Mouse (Mus musculus): ENCODE measurements around the gene Mkrn2os. TPM values are rescaled to one million over a fixed set of nuclear protein-coding genes. Genes with fewer than 3 reads are reported as not detected.
A peak's percentile ranks its signal among the peaks of the same experiment; 100 is the strongest.

Mkrn2os gene
- total and polyA plus RNA-seq, 2 experiments from 2014 or later: 0.37 TPM; not detected in 1

DNA sequence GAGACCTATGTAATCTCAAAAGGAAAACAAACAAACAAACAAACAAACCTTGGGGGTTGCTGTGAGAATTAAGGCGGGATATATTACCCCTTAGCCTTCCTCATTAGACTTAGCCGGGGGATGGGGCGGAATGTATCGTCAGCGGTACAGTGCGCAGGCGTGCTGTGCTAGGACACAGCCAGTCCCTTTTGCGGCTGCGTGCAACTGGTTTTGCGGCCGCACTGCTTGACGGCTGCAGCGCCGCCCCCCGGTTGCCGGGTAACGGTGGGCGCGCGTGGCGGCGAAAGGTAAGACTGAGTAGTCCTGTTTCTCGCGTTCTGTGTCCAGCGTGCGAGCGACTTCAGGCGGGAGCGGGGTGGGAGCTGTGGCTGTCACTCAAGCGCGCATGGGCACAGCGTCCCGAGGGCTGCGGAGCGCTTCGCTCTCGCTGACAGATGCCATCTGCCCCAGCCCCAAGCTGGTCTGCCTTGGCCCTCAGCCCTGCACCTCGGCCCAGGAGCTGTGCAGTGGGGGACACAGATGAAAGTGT is 47.9 kb downstream of the Mkrn2os start, which contains the start of gene Tsen2:
TSS of gene Tsen2 (plus strand) at position 223 of the 529 bp plus-strand sequence.
- Histone ChIP-seq H3K4me1 (ENCODE audit: control insufficient read depth, insufficient read depth) (peaks cover 10% of the 10 kb centered on the region; the same call in 1 of the 2 replicates), H3K4me3 (ENCODE audit: low read depth, low read length) (peak within 1 kb of the TSS; percentile 63), H3K27me3 (ENCODE audit: control insufficient read depth, insufficient read depth, low read length) (no peaks in the 10 kb centered on the region), H3K9ac (replicated peaks; ENCODE audit: low read depth, low read length) (peak within 1 kb of the TSS; percentile 56), H3K27ac (ENCODE audit: low read depth) (peak within 1 kb of the TSS; percentile 52), H3K36me3 (replicated peaks; ENCODE audit: control insufficient read depth, insufficient read depth, low read length) (peaks cover 17% of the 10 kb centered on the region), H3K9me3 (replicated peaks; ENCODE audit: control insufficient read depth, low read length) (no peaks in the 10 kb centered on the region), H3K4me2 (ENCODE audit: low read depth, low read length) (peak within 1 kb of the TSS; percentile 76)
- TF ChIP-seq CTCF (IDR thresholded peaks at IDR 0.05; ENCODE audit: low read depth) (no peak), EP300 (IDR thresholded peaks at IDR 0.05; ENCODE audit: low read depth) (no peak)
- under 1% methylated on average over 38 of the region's 38 CpGs for WGBS
- peak; percentile 96 for DNase-seq (ENCODE audit: low spot score)
- peak; percentile 95 for ATAC-seq (ENCODE audit: insufficient read depth, low read depth)

DNA sequence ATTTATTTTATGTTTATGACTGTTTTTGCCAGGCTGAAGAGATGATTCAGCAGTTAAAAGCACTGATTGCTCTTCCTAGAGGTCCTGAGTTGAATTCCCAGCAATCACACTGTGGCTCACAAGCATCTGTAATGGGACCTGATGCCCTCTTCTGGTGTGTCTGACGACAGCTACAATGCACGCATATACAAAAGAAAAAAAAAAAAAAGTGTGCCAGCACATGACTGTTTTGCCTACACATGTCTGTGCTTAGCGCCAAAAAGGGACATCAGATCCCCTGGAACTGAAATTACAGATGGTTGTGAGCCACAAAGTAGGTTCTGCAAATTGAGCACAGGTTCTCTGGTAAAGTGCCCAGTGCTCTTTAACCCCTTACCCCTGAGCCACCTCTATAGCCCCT is 50.0 kb downstream of the Mkrn2os start:
- ATAC-seq (ENCODE audit: insufficient read depth, low read depth) (no peak), DNase-seq (ENCODE audit: low spot score) (no peak)
- TF ChIP-seq EP300 (IDR thresholded peaks at IDR 0.05; ENCODE audit: low read depth): no peak
- no peak for TF ChIP-seq CTCF (IDR thresholded peaks at IDR 0.05; ENCODE audit: low read depth)
- Histone ChIP-seq H3K36me3 (replicated peaks; ENCODE audit: control insufficient read depth, insufficient read depth, low read length) (0 out of 2 replicates have a peak, but pooled peaks cover under 1% of the 10 kb centered on the region), H3K4me2 (ENCODE audit: low read depth, low read length) (no peak overlapping the region), H3K9me3 (replicated peaks; ENCODE audit: control insufficient read depth, low read length) (no peaks in the 10 kb centered on the region), H3K4me1 (ENCODE audit: control insufficient read depth, insufficient read depth) (peaks cover 10% of the 10 kb centered on the region; the same call in 1 of the 2 replicates), H3K9ac (replicated peaks; ENCODE audit: low read depth, low read length) (no peak overlapping the region), H3K4me3 (ENCODE audit: low read depth, low read length) (no peak overlapping the region), H3K27ac (ENCODE audit: low read depth) (no peak overlapping the region), H3K27me3 (ENCODE audit: control insufficient read depth, insufficient read depth, low read length) (no peaks in the 10 kb centered on the region)
- 62% methylated on average over 3 of the region's 3 CpGs for WGBS

DNA sequence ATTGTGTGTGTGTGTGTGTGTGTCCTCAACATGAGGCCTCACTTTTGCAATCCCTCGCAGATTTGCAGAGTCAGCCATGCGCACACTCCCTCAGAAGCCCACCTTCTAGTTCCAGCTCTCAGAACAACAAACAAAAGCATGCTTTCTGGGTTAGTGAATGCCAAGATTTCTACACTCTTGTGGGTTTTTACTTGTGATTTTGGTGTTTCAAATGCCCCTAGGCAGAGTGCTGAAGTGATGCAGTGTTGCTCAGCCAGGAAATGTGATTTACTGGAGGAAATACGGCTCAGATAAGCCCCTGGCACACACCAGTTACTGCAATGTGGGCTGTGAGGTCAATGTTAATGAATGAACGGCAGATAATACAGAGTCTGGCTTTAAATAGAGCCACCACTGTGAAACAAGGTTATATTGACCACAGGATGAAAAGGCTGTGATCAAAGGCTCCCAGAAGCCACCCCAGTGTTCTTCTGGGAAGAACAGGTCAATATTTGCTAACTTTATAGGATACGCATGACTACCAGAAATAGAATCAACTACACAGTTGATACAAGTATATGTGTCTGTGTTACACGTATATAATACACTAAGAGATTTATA is 50.6 kb downstream of the Mkrn2os start:
- H3K27me3 ChIP-seq (ENCODE audit: control insufficient read depth, insufficient read depth, low read length): no peaks in the 10 kb centered on the region
- WGBS: 38% methylated on average over 6 of the region's 6 CpGs
- no peak for ATAC-seq (ENCODE audit: insufficient read depth, low read depth)
- no peaks in the 10 kb centered on the region for H3K36me3 ChIP-seq (replicated peaks; ENCODE audit: control insufficient read depth, insufficient read depth, low read length)
- TF ChIP-seq EP300 (IDR thresholded peaks at IDR 0.05; ENCODE audit: low read depth) (no peak), CTCF (IDR thresholded peaks at IDR 0.05; ENCODE audit: low read depth) (no peak)
- H3K27ac ChIP-seq (ENCODE audit: low read depth): peak overlapping the region; percentile 31; the same call in 1 of the 2 replicates
- H3K4me1 ChIP-seq (ENCODE audit: control insufficient read depth, insufficient read depth): peaks cover 10% of the 10 kb centered on the region; the same call in 1 of the 2 replicates
- DNase-seq (ENCODE audit: low spot score): peak; percentile 38
- no peak overlapping the region for H3K4me2 ChIP-seq (ENCODE audit: low read depth, low read length)
- no peaks in the 10 kb centered on the region for H3K9me3 ChIP-seq (replicated peaks; ENCODE audit: control insufficient read depth, low read length)
- H3K4me3 ChIP-seq (ENCODE audit: low read depth, low read length): no peak overlapping the region
- no peak overlapping the region for H3K9ac ChIP-seq (replicated peaks; ENCODE audit: low read depth, low read length)

DNA sequence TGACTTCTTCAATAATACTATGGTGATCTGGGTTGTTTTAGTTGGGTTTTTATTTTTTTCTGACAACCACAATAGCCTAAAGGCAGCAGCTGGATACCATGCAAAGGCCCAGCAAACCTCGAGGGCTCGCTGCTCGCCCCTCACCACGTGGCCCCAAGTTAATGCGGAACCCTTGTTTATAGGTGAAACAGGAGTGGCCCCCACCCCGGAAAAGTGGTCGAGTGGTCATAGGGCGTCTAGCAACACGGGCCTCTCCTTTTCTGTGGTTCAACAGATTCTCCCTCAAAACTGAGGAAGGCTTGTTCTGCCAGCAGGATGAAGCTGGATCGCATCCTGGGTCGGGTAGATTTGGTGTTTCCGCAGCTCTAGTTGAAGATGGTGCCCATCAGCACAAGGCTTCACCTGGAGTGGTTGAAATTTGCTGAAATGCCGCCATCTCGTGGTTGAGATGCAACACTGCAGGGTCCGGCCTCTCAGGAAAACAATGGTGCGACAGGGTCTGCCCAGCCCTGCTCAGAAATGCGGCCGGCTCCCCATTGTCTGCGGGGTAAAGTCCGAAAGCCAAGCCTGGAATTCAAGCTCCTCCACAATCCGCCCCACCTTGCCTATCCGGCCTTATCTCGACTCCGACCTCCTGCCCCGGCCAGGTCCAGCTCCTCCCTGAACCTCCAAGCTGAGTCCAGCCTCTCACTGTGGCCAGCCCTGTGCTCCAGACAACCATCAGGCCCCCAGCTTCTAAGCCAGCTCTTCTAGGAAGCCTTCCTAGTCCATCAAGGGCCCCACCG is 53.5 kb downstream of the Mkrn2os start:
- peak; percentile 73 for ATAC-seq (ENCODE audit: insufficient read depth, low read depth)
- DNase-seq (ENCODE audit: low spot score): peak; percentile 72
- no peaks in the 10 kb centered on the region for H3K36me3 ChIP-seq (replicated peaks; ENCODE audit: control insufficient read depth, insufficient read depth, low read length)
- peak overlapping the region; percentile 22; the same call in 1 of the 2 replicates for H3K4me3 ChIP-seq (ENCODE audit: low read depth, low read length)
- no peak overlapping the region for H3K9ac ChIP-seq (replicated peaks; ENCODE audit: low read depth, low read length)
- peaks cover 8% of the 10 kb centered on the region; the same call in 1 of the 2 replicates for H3K4me1 ChIP-seq (ENCODE audit: control insufficient read depth, insufficient read depth)
- H3K27me3 ChIP-seq (ENCODE audit: control insufficient read depth, insufficient read depth, low read length): no peaks in the 10 kb centered on the region
- TF ChIP-seq EP300 (IDR thresholded peaks at IDR 0.05; ENCODE audit: low read depth) (no peak), CTCF (IDR thresholded peaks at IDR 0.05; ENCODE audit: low read depth) (peak; percentile 94)
- H3K4me2 ChIP-seq (ENCODE audit: low read depth, low read length): peak overlapping the region; percentile 64
- 17% methylated on average over 26 of the region's 26 CpGs for WGBS
- peak overlapping the region; percentile 39; the same call in 1 of the 2 replicates for H3K27ac ChIP-seq (ENCODE audit: low read depth)
- no peaks in the 10 kb centered on the region for H3K9me3 ChIP-seq (replicated peaks; ENCODE audit: control insufficient read depth, low read length)

DNA sequence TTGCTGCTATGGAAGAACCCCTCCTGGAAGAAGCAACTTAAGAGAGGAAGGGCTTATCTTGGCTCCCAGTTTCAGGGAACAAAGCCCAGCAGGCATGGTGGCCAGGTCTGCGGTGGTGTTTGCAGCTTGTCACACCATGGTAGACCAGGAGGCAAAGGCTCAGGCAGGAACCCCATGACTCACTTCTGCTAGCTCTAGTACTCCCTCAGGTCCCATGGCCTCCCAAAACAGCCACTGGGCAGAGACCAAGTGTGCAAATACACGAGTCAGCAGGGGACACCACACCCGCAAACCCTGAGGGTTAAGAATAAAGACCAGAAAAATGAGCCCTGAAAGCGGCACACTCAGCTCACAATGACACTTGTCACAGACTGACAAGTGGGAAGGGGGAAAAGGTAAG is 56.2 kb downstream of the Mkrn2os start:
- Histone ChIP-seq H3K36me3 (replicated peaks; ENCODE audit: control insufficient read depth, insufficient read depth, low read length) (no peaks in the 10 kb centered on the region), H3K9me3 (replicated peaks; ENCODE audit: control insufficient read depth, low read length) (no peaks in the 10 kb centered on the region), H3K27me3 (ENCODE audit: control insufficient read depth, insufficient read depth, low read length) (no peaks in the 10 kb centered on the region), H3K4me1 (ENCODE audit: control insufficient read depth, insufficient read depth) (0 out of 2 replicates have a peak, but pooled peaks cover 4% of the 10 kb centered on the region), H3K4me2 (ENCODE audit: low read depth, low read length) (no peak overlapping the region), H3K27ac (ENCODE audit: low read depth) (no peak overlapping the region), H3K4me3 (ENCODE audit: low read depth, low read length) (no peak overlapping the region), H3K9ac (replicated peaks; ENCODE audit: low read depth, low read length) (no peak overlapping the region)
- 87% methylated on average over 4 of the region's 4 CpGs for WGBS
- TF ChIP-seq EP300 (IDR thresholded peaks at IDR 0.05; ENCODE audit: low read depth) (no peak), CTCF (IDR thresholded peaks at IDR 0.05; ENCODE audit: low read depth) (no peak)
- DNase-seq (ENCODE audit: low spot score): no peak
- no peak for ATAC-seq (ENCODE audit: insufficient read depth, low read depth)
